Mouse (Mus musculus) spleen, adult 2 months (tissue): ENCODE data around the gene Aldh4a1.

ENCODE experiments used
- CTCF ChIP-seq: fragments of 200-500 bp; IDR thresholded peaks from 2 replicates; pipeline ENCODE4 v1.5.1; 2011; ENCODE audit warnings: mild to moderate bottlenecking, inconsistent platforms; ENCODE audit not compliant: insufficient read depth, insufficient read length, insufficient replicate concordance; ENCODE audit errors: extremely low read depth
- POLR2A ChIP-seq: fragments of 200-500 bp; IDR thresholded peaks from 2 replicates; pipeline ENCODE4 v1.6.1; 2011; ENCODE audit warnings: low read depth, low read length, inconsistent platforms

GRCm38 (mm10) chr4:139601519-139602356, 20.9 kb upstream of the Aldh4a1 start:
- TF ChIP-seq CTCF (no peak), POLR2A (no peak)
